Mouse (Mus musculus) regulatory T cell (primary cell): ENCODE data around the gene Ctf2.
"Not testable (repeated sequence)": the region's sequence is repeated elsewhere in the genome, so short reads cannot be mapped to it uniquely, and the experiment has no call there.

Source experiments
- in situ Hi-C: fragments of 300-600 bp; cut with MboI, MseI; formaldehyde crosslinking; loops from one replicate; pipeline ENCODE4 v1.15.1; 2025; ENCODE audit warnings: high pct_unique_total_duplicates

Gene Ctf2

GRCm38 (mm10) chr7:127714816-127715215 lies 17.1 kb downstream of the Ctf2 start:
- in situ Hi-C loops: loop anchor here (5.0 kb wide), 1 partner anchor 48 kb away; no protein-coding TSS in a partner anchor

GRCm38 (mm10) chr7:127712461-127713385 lies 19.2 kb downstream of the Ctf2 start, which contains the start of gene Ctf1:
Gene Ctf1 (plus strand): TSS chr7:127712736.
- in situ Hi-C loops: no loop called here

GRCm38 (mm10) chr7:127711456-127711855 lies 20.5 kb downstream of the Ctf2 start:
- in situ Hi-C loops: no loop called here

- in situ Hi-C loops: no loop called here
Measured at GRCm38 (mm10) chr7:127711031-127711430, 20.9 kb downstream of the Ctf2 start.

GRCm38 (mm10) chr7:127709261-127709979 lies 22.5 kb downstream of the Ctf2 start:
- in situ Hi-C loops: no loop called here

GRCm38 (mm10) chr7:127708207-127709078 lies 23.5 kb downstream of the Ctf2 start, which contains the start of gene Bcl7c:
Gene Bcl7c (minus strand): TSS chr7:127708933.
- in situ Hi-C loops: no loop called here

- in situ Hi-C loops: no loop called here
Measured at GRCm38 (mm10) chr7:127707957-127708206, 24.1 kb downstream of the Ctf2 start.

GRCm38 (mm10) chr7:127707045-127707956 lies 24.7 kb downstream of the Ctf2 start:
- in situ Hi-C loops: no loop called here

- in situ Hi-C loops: no loop called here
Measured at GRCm38 (mm10) chr7:127705706-127706105, 26.3 kb downstream of the Ctf2 start.

- in situ Hi-C loops: no loop called here
Measured at GRCm38 (mm10) chr7:127704598-127704997, 27.4 kb downstream of the Ctf2 start.

GRCm38 (mm10) chr7:127703561-127704178 lies 28.3 kb downstream of the Ctf2 start:
- in situ Hi-C loops: no loop called here

GRCm38 (mm10) chr7:127700712-127701331 lies 31.1 kb downstream of the Ctf2 start:
- in situ Hi-C loops: no loop called here

- in situ Hi-C loops: no loop called here
Measured at GRCm38 (mm10) chr7:127698986-127699385, 33.0 kb downstream of the Ctf2 start.

GRCm38 (mm10) chr7:127693730-127694129 lies 38.2 kb downstream of the Ctf2 start:
- in situ Hi-C loops: not testable (repeated sequence)

- in situ Hi-C loops: no loop called here
Measured at GRCm38 (mm10) chr7:127693290-127693689, 38.7 kb downstream of the Ctf2 start.

- in situ Hi-C loops: no loop called here
Measured at GRCm38 (mm10) chr7:127691221-127691989, 40.6 kb downstream of the Ctf2 start.

- in situ Hi-C loops: no loop called here
Measured at GRCm38 (mm10) chr7:127689626-127690280, 42.2 kb downstream of the Ctf2 start.

- in situ Hi-C loops: no loop called here
Measured at GRCm38 (mm10) chr7:127688935-127689334, 43.0 kb downstream of the Ctf2 start.
